Mouse (Mus musculus) liver, embryonic 18 days (tissue): ENCODE data around the gene Dok4. TPM values are rescaled to one million over a fixed set of nuclear protein-coding genes. Genes with fewer than 3 reads are reported as not detected.

Experiments used
- polyA plus RNA-seq: library from polyadenylated mRNA; depleted of rRNA; stranded (reverse); fragments of >200 nt; gene quantifications from 2 replicates; pipeline ENCODE4 v1.2.3, GENCODE M21; 2012; rRNA removed

Dok4 gene
- 4.0 and 4.2 TPM in 2 replicates for polyA plus RNA-seq

GRCm38 (mm10) chr8:94876197-94876730 is at the start of gene Dok4:
TSS of gene Dok4 (minus strand) at chr8:94876330.

DNA sequence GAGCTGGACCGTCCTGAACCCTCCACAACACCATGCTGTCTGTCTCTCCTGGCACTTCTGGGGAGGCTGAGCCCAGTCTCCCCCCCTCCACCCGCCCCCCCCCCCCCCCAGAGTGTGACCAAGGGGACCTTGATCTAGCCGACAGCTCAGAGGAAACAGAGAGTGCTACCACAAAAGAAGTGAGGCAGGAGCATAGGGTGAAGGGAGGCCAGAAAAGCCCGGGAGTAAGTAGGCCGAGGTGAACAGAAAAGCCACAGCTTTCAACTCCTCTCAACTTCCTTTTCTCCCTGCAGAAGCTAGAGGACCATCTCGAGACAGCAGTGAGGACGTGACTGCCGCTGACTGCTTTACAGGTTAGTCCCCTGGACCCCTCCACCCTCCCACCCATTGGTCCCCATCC is 47.3 kb upstream of the Dok4 start, which contains the start of gene Adgrg5:
TSS of gene Adgrg5 (plus strand) at position 290 of the 400 bp plus-strand sequence.

DNA sequence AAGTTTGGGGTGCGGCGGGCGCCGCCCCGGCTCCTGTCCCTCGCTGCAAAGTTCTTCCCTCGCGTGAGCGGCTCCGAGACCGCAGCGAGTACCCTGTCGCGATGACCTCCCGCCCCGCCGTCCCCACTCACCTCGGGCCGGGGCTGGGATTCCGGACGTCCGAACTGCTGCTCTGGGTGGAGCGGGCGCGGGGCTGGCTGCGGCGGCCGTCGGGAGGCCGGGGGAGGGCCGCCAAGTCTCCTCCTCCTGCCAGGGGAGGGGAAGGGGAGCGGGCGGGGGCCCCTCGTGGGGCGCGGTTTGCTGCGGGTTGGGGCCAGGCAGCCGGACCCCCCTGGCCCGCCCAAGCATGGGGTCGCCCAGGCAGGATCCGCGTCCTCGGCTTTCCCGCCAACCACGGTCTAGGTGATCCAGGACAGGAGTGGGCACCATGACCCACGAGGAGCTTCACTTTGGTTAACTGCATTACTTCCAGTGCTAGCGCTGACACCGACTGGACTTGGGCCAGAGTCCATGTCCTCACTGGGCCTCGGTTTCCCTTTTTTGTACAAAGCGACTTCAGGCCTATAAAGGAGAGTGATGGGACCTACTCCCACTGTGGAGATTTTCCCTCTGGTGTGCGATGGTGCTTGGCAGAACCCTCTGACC is 41.8 kb upstream of the Dok4 start, which contains the start of gene Ccdc102a:
TSS of gene Ccdc102a (minus strand) at position 248 of the 645 bp plus-strand sequence.

GRCm38 (mm10) chr8:94857346-94858173 is 18.6 kb downstream of the Dok4 start, which contains the start of gene Polr2c:
TSS of gene Polr2c (plus strand) at chr8:94857450.

GRCm38 (mm10) chr8:94837662-94838574 is 38.2 kb downstream of the Dok4 start, which contains the start of the genes Coq9 and Ciapin1:
TSS of gene Coq9 (plus strand) at chr8:94838321.
TSS of gene Ciapin1 (minus strand) at chr8:94838358.

Other genes with a start within 250 kb of the Dok4 start
- gene Arl2bp, start 209.7 kb downstream of the Dok4 start, polyA plus RNA-seq: 13.0 and 13.5 TPM in 2 replicates
- gene Pllp, start 180.1 kb downstream of the Dok4 start, polyA plus RNA-seq: 1.3 and 1.9 TPM in 2 replicates
- gene Ccl22, start 130.7 kb downstream of the Dok4 start, polyA plus RNA-seq: 0.13 and 0.20 TPM in 2 replicates
- gene Cx3cl1, start 104.3 kb downstream of the Dok4 start, polyA plus RNA-seq: 0.71 and 0.73 TPM in 2 replicates
- gene Ccl17, start 65.9 kb downstream of the Dok4 start, polyA plus RNA-seq: 0.10 TPM in 1 of 2 replicates, not detected in the other
- 65.0 and 70.7 TPM in 2 replicates for gene Coq9, start 38.0 kb downstream of the Dok4 start, polyA plus RNA-seq
- gene Ciapin1, start 38.0 kb downstream of the Dok4 start, polyA plus RNA-seq: 14.2 and 14.9 TPM in 2 replicates
- gene Polr2c, start 18.9 kb downstream of the Dok4 start, polyA plus RNA-seq: 47.6 and 48.4 TPM in 2 replicates
- 1.9 and 2.3 TPM in 2 replicates for gene Ccdc102a, start 41.8 kb upstream of the Dok4 start, polyA plus RNA-seq
- gene Adgrg5, start 47.4 kb upstream of the Dok4 start, polyA plus RNA-seq: 0.28 and 0.39 TPM in 2 replicates
- 37.4 and 44.9 TPM in 2 replicates for gene Adgrg1, start 98.4 kb upstream of the Dok4 start, polyA plus RNA-seq
- gene Adgrg3, start 141.4 kb upstream of the Dok4 start, polyA plus RNA-seq: 13.9 and 17.7 TPM in 2 replicates
- 0.37 and 0.46 TPM in 2 replicates for gene Drc7, start 178.8 kb upstream of the Dok4 start, polyA plus RNA-seq
- 4.0 and 5.3 TPM in 2 replicates for gene Katnb1, start 204.9 kb upstream of the Dok4 start, polyA plus RNA-seq